Mouse (Mus musculus) limb, embryonic 15.5 days (tissue): ENCODE measurements at regions not wholly inside any gene's neighbourhood (a gene's known extent, or its start where the extent isn't known, plus 50 kb on each side); places are given as distances from the start of the nearest gene placed in this dataset.
A peak's percentile ranks its signal among the peaks of the same experiment; 100 is the strongest.

Source experiments
- ATAC-seq: fragments of 200-750 bp; cut with Nextera tagmentation; 2 replicates; pipeline ENCODE4 v1.8.0; 2017; ENCODE audit warnings: low read depth, moderate TSS enrichment; ENCODE audit not compliant: insufficient number of reproducible peaks, low FRiP score, low TSS enrichment
- H3K27ac ChIP-seq: fragments of 300-500 bp; sonication (generic); 2 replicates; pipeline ENCODE4 v1.5.1; 2015; ENCODE audit warnings: moderate library complexity, mild to moderate bottlenecking, inconsistent platforms
- H3K27me3 ChIP-seq: fragments of 300-500 bp; sonication (generic); 2 replicates; pipeline ENCODE4 v1.6.1; 2015; ENCODE audit warnings: inconsistent platforms
- H3K36me3 ChIP-seq: fragments of 300-500 bp; sonication (generic); 2 replicates; pipeline ENCODE4 v1.6.1; 2015; ENCODE audit warnings: inconsistent platforms
- H3K4me1 ChIP-seq: fragments of 300-500 bp; sonication (generic); 2 replicates; pipeline ENCODE4 v1.6.1; 2015; ENCODE audit warnings: inconsistent platforms
- H3K4me2 ChIP-seq: fragments of 300-500 bp; sonication (generic); 2 replicates; pipeline ENCODE4 v1.6.1; 2015; ENCODE audit warnings: mild to moderate bottlenecking, inconsistent platforms
- H3K4me3 ChIP-seq: fragments of 300-500 bp; sonication (generic); 2 replicates; pipeline ENCODE4 v1.5.1; 2015; ENCODE audit warnings: mild to moderate bottlenecking, inconsistent platforms
- H3K9ac ChIP-seq: fragments of 300-500 bp; sonication (generic); 2 replicates; pipeline ENCODE4 v1.6.1; 2015; ENCODE audit warnings: inconsistent platforms
- H3K9me3 ChIP-seq: fragments of 300-500 bp; sonication (generic); 2 replicates; pipeline ENCODE4 v1.6.1; 2016; ENCODE audit warnings: inconsistent platforms
- WGBS: fragments of 180-500 bp; shearing (Covaris S2); methylation state at CpG from one replicate; pipeline ENCODE4 v1.1.7; 2015; 5-methylcytosine and 5-hydroxymethylcytosine counted together

- H3K27ac ChIP-seq = no peak overlapping the region
- no peaks in the 10 kb centered on the region for H3K4me1 ChIP-seq
- H3K9me3 ChIP-seq = no peaks in the 10 kb centered on the region
- H3K4me3 ChIP-seq = no peak overlapping the region
- no peak overlapping the region for H3K9ac ChIP-seq
- no peak for ATAC-seq
- H3K4me2 ChIP-seq = no peak overlapping the region
- 81% methylated on average over 5 of the region's 5 CpGs for WGBS
- no peaks in the 10 kb centered on the region for H3K36me3 ChIP-seq
- no peaks in the 10 kb centered on the region for H3K27me3 ChIP-seq
These were observed 152.9 kb upstream of the Zic3 start for GRCm38 (mm10) chrX:57869648-57870047.

- Histone ChIP-seq H3K4me3 (no peak overlapping the region), H3K36me3 (no peaks in the 10 kb centered on the region), H3K9me3 (no peaks in the 10 kb centered on the region), H3K27ac (no peak overlapping the region), H3K4me1 (0 out of 2 replicates have a peak, but pooled peaks cover 2% of the 10 kb centered on the region), H3K9ac (no peak overlapping the region), H3K27me3 (peaks cover 30% of the 10 kb centered on the region), H3K4me2 (no peak overlapping the region)
- no peak for ATAC-seq
- 29% methylated on average over 11 of the region's 11 CpGs for WGBS
These were observed 105.8 kb upstream of the Zic3 start for GRCm38 (mm10) chrX:57916705-57917104.

- no peak for ATAC-seq
- H3K27me3 ChIP-seq = peaks cover 36% of the 10 kb centered on the region
- 0 out of 2 replicates have a peak, but pooled peaks cover 2% of the 10 kb centered on the region for H3K4me1 ChIP-seq
- H3K4me3 ChIP-seq = no peak overlapping the region
- WGBS = 25% methylated on average over 21 of the region's 21 CpGs
- no peak overlapping the region for H3K4me2 ChIP-seq
- no peaks in the 10 kb centered on the region for H3K9me3 ChIP-seq
- no peak overlapping the region for H3K9ac ChIP-seq
- no peak overlapping the region for H3K27ac ChIP-seq
- H3K36me3 ChIP-seq = no peaks in the 10 kb centered on the region
These were observed 104.9 kb upstream of the Zic3 start for GRCm38 (mm10) chrX:57917441-57918145.

- Histone ChIP-seq H3K27ac (no peak overlapping the region), H3K9ac (no peak overlapping the region), H3K9me3 (no peaks in the 10 kb centered on the region), H3K36me3 (no peaks in the 10 kb centered on the region), H3K4me1 (0 out of 2 replicates have a peak, but pooled peaks cover 2% of the 10 kb centered on the region), H3K4me3 (no peak overlapping the region), H3K27me3 (peaks cover 44% of the 10 kb centered on the region), H3K4me2 (no peak overlapping the region)
- no peak for ATAC-seq
- 19% methylated on average over 25 of the region's 25 CpGs for WGBS
These were observed 104.1 kb upstream of the Zic3 start for GRCm38 (mm10) chrX:57918181-57919115.

GRCm38 (mm10) chrX:57919886-57920285 lies 102.6 kb upstream of the Zic3 start:
- Histone ChIP-seq H3K9ac (no peak overlapping the region), H3K9me3 (no peaks in the 10 kb centered on the region), H3K27ac (no peak overlapping the region), H3K4me1 (0 out of 2 replicates have a peak, but pooled peaks cover 2% of the 10 kb centered on the region), H3K27me3 (peaks cover 48% of the 10 kb centered on the region), H3K4me2 (peak overlapping the region; percentile 25; the same call in 1 of the 2 replicates), H3K36me3 (no peaks in the 10 kb centered on the region), H3K4me3 (peak overlapping the region; percentile 23)
- WGBS = 21% methylated on average over 17 of the region's 17 CpGs
- no peak for ATAC-seq

GRCm38 (mm10) chrX:57920376-57920775 lies 102.1 kb upstream of the Zic3 start:
- peak overlapping the region; percentile 25; the same call in 1 of the 2 replicates for H3K4me2 ChIP-seq
- H3K4me1 ChIP-seq = 0 out of 2 replicates have a peak, but pooled peaks cover 2% of the 10 kb centered on the region
- no peaks in the 10 kb centered on the region for H3K36me3 ChIP-seq
- H3K9ac ChIP-seq = no peak overlapping the region
- no peaks in the 10 kb centered on the region for H3K9me3 ChIP-seq
- 29% methylated on average over 18 of the region's 18 CpGs for WGBS
- peak overlapping the region; percentile 23 for H3K4me3 ChIP-seq
- peaks cover 48% of the 10 kb centered on the region for H3K27me3 ChIP-seq
- ATAC-seq = no peak
- H3K27ac ChIP-seq = no peak overlapping the region

- Histone ChIP-seq H3K4me1 (0 out of 2 replicates have a peak, but pooled peaks cover 2% of the 10 kb centered on the region), H3K4me2 (0 out of 2 replicates have a peak overlapping the region, but pooled peaks have one; percentile 5), H3K36me3 (no peaks in the 10 kb centered on the region), H3K27me3 (peaks cover 48% of the 10 kb centered on the region), H3K9me3 (no peaks in the 10 kb centered on the region), H3K9ac (no peak overlapping the region), H3K4me3 (0 out of 2 replicates have a peak overlapping the region, but pooled peaks have one; percentile 8), H3K27ac (no peak overlapping the region)
- 19% methylated on average over 16 of the region's 16 CpGs for WGBS
- ATAC-seq = no peak
These were observed 101.2 kb upstream of the Zic3 start for GRCm38 (mm10) chrX:57921294-57921693.

- H3K27me3 ChIP-seq = peaks cover 48% of the 10 kb centered on the region
These were observed 100.6 kb upstream of the Zic3 start for GRCm38 (mm10) chrX:57921821-57922449.

GRCm38 (mm10) chrX:57923836-57924235 lies 98.7 kb upstream of the Zic3 start:
- Histone ChIP-seq H3K36me3 (no peaks in the 10 kb centered on the region), H3K27me3 (peaks cover 37% of the 10 kb centered on the region), H3K4me3 (no peak overlapping the region), H3K9me3 (no peaks in the 10 kb centered on the region), H3K4me1 (no peaks in the 10 kb centered on the region), H3K9ac (no peak overlapping the region), H3K27ac (no peak overlapping the region), H3K4me2 (no peak overlapping the region)
- no peak for ATAC-seq
- 30% methylated on average over 5 of the region's 5 CpGs for WGBS

More at GRCm38 (mm10) chrX:57921821-57922449, 100.6 kb upstream of the Zic3 start:
- Histone ChIP-seq H3K4me1 (0 out of 2 replicates have a peak, but pooled peaks cover 2% of the 10 kb centered on the region), H3K36me3 (no peaks in the 10 kb centered on the region), H3K9ac (no peak overlapping the region), H3K27ac (no peak overlapping the region), H3K4me2 (no peak overlapping the region), H3K4me3 (no peak overlapping the region), H3K9me3 (no peaks in the 10 kb centered on the region)
- ATAC-seq = no peak
- WGBS = 18% methylated on average over 25 of the region's 25 CpGs

- no peak overlapping the region for H3K4me2 ChIP-seq
- ATAC-seq = no peak
- H3K27ac ChIP-seq = no peak overlapping the region
- no peaks in the 10 kb centered on the region for H3K9me3 ChIP-seq
- no peak overlapping the region for H3K9ac ChIP-seq
- H3K27me3 ChIP-seq = no peaks in the 10 kb centered on the region
- 52% methylated on average over 3 of the region's 3 CpGs for WGBS
- H3K36me3 ChIP-seq = no peaks in the 10 kb centered on the region
- no peaks in the 10 kb centered on the region for H3K4me1 ChIP-seq
- no peak overlapping the region for H3K4me3 ChIP-seq
These were observed 86.9 kb upstream of the Zic3 start for GRCm38 (mm10) chrX:57935621-57936020.

GRCm38 (mm10) chrX:57938248-57938836 lies 84.2 kb upstream of the Zic3 start:
- no peaks in the 10 kb centered on the region for H3K36me3 ChIP-seq

More at GRCm38 (mm10) chrX:57938248-57938836, 84.2 kb upstream of the Zic3 start:
- no peak overlapping the region for H3K27ac ChIP-seq
- H3K4me2 ChIP-seq = no peak overlapping the region
- H3K9me3 ChIP-seq = no peaks in the 10 kb centered on the region
- no peaks in the 10 kb centered on the region for H3K4me1 ChIP-seq
- WGBS = 48% methylated on average over 6 of the region's 6 CpGs
- H3K4me3 ChIP-seq = no peak overlapping the region
- H3K9ac ChIP-seq = no peak overlapping the region
- no peak for ATAC-seq
- H3K27me3 ChIP-seq = no peaks in the 10 kb centered on the region
